Mouse (Mus musculus) cerebellum, postnatal 25 days (tissue): ENCODE data around the gene Ppp2r1a.

Experiments used
- DNase-seq, 2 experiments: peaks; one replicate each; pipeline ENCODE4 v3.0.0; 2021; ENCODE audit warnings: mixed read lengths in 2 of 2

Gene Ppp2r1a

DNA sequence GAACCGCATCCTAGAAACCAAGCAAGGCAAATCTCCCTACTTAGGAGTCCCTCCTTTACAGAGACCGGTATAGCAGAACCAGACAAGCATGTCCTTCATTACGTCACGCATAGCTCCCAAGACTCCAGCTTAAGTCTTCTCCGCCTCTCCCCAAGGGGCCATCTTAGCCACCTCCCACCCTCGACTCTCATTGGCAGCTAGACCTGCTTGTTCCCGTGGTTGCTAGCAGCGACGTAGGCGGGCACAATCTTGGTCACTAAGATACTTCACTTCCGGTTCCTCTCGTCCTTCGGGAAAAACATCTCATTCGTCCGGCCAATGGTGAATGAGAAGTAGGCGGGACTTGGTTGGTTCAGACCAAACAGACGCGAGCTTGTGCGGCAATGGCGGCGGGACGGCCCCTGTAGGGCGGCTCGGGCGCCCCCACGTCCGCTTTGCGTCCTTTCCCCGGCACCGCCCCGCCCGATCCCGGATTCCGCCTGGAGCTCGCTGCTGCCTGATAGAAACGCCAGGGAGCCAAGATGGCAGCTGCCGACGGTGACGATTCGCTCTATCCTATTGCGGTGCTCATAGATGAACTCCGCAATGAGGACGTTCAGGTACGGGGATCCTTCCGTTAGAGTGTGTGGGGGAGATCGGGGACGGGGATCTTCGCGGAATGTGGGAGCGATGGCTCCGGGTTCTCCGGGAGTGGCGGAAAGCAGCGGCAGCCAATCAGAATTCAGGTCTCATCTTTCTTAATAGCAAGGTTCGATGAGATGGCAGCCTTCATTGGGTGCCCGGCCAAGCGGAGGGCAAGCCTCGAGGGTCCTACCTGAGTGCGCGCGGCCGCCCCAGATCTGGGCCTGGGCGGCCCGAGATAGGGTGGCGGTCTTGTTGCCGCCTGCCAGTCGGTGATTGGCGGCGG is at the start of gene Ppp2r1a:
Gene Ppp2r1a, plus strand, starts transcription at position 327 of the 907 bp plus-strand sequence.
- DNase-seq: peak; percentile 98 to 99

DNA sequence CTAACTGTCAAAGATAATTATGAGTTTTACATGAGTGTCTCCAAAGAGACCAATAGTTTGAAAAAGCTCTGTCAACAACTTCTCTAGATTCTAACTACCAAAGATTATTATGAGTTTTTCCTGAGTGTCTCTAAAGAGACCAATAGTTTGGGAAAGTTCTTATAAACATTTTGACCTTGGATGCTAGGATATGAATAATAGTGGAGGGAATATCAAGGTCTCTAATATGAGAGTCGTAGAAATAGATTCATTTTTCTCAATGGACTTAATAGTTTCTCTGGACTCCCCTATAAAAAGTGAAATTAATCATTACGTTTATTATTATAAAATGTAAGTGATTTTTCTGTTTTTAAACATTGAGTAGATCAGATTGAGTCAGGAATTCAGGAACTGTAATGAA is 40.1 kb upstream of the Ppp2r1a start, which contains the start of gene Vmn1r231:
Gene Vmn1r231, minus strand, starts transcription at position 101 of the 400 bp plus-strand sequence.
- DNase-seq: no peak

- no peak for DNase-seq
These were observed 25.5 kb upstream of the Ppp2r1a start, which contains the start of gene Vmn1r232 for GRCm38 (mm10) chr17:20919614-20920013. Gene Vmn1r232 (minus strand): TSS chr17:20919714.

- no peak for DNase-seq
These were observed 885 bp upstream of the Ppp2r1a start for GRCm38 (mm10) chr17:20944226-20944625.

DNA sequence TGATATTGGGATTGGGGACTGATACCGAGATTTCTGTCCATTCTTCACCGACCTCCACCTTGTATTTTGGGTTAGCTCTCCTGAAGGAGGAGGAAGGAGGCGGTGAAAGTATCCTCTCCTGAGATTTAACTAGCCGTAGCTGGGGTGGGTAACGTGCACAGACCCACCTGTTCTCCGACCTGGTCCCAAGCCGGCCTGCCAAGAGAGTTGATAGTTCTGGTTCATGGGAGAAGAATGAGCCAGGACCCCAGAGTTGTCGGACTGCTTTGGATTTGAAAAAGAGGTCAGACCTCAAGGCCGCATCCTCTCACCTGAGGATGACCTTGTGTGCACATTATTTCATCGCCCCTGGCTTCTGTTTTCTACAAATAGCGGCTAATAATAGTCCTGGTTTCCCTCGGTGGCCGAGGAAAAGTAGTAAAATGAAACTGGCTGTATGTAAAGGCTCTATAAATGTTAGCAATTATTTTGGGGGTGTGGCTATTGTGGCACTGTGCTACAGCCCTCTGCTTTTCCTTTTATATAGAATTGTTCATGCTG is 985 bp downstream of the Ppp2r1a start:
- peak; percentile 28 for DNase-seq

- DNase-seq: no peak
These were observed 1.5 kb downstream of the Ppp2r1a start for GRCm38 (mm10) chr17:20946636-20947035.

GRCm38 (mm10) chr17:20960386-20960785 is 15.3 kb downstream of the Ppp2r1a start:
- DNase-seq: no peak

GRCm38 (mm10) chr17:20965421-20965820 is 20.3 kb downstream of the Ppp2r1a start:
- DNase-seq: no peak

GRCm38 (mm10) chr17:20966681-20967080 is 21.6 kb downstream of the Ppp2r1a start:
- DNase-seq: no peak

DNA sequence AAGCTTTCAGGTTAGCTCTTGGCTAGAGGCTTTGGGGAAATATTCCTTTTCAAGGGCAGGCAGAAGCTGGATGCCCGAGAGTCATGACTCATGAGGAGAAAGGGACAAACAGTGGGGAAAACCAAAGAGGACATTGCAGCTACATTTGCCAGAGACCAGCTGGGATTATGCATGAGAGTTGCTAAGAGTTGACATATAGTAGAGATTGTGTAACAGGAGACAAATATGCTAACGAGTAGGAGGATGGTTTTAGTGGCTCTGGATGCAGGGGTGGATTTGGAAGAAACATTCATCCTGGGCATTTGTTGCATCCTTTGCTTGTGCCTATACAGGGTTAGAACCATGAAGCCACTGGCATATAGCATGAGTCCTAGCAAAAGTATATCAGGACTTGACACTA is 48.6 kb downstream of the Ppp2r1a start:
- DNase-seq: no peak

- DNase-seq: no peak
These were observed 51.3 kb downstream of the Ppp2r1a start, which contains the start of gene Vmn1r233 for GRCm38 (mm10) chr17:20996364-20996763. Gene Vmn1r233 (minus strand): TSS chr17:20996464.

DNA sequence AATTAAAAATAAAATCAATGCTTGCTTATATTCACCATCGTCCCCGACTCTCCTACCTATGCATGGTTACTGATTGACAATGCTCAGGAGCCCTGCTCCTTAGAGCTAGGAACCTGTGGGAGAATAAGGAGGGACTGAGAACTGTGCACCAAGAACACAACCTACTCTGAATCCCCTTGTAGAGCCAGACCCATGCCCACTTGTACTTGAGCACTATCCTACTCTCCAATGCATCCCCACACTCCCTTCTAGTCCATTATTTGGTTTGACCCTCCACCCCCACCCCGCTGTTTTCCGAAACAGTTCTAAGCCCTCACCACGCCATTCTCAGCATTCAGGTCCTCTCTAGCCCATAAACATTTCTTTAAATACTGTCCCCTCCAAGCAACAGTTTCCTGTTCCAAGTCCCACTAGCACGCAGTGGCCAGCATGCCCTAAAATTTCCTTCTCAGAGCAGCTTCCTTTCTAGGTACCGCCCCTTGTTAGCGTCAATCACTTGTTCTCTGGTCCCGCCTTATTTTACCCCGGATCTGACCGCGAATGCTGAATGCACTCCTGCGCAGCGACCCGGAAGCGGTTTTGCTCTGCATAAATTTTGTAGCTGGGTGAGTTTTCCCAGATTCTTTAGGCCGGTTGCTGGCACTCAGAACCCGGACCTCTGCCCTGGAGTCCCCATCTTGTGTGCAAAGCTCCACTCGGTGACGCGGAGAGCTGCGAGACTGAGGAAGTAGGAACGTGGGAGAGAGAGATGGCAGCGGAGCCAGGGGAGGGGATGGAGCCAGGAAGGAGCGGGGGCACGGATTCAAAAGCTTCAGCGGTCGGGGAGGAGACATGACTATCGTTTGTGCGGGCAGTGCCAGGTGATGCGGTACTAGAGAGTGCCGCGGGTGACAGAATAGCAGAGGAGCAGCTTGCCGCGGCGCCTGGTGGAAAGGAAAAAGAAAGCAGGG is 63.5 kb downstream of the Ppp2r1a start, which contains the start of gene Zfp160:
Gene Zfp160, plus strand, starts transcription at position 522 of the 950 bp plus-strand sequence.
- DNase-seq: peak; percentile 85 to 88

- DNase-seq: no peak
These were observed 64.6 kb downstream of the Ppp2r1a start for GRCm38 (mm10) chr17:21009726-21010125.
